Mouse (Mus musculus) ES-E14 (cell line): ENCODE results near the gene Cfap74.

Experiments used
- CHD2 ChIP-seq: IDR thresholded peaks from 2 replicates; pipeline ENCODE4 v1.6.1; 2014; ENCODE audit warnings: mild to moderate bottlenecking, low read depth, low read length, inconsistent platforms
- HCFC1 ChIP-seq: IDR thresholded peaks from 2 replicates; pipeline ENCODE4 v1.6.1; 2012; ENCODE audit warnings: low read length, inconsistent platforms, borderline replicate concordance; ENCODE audit not compliant: insufficient read depth
- MAFK ChIP-seq: IDR thresholded peaks from 2 replicates; pipeline ENCODE4 v1.6.1; 2014; ENCODE audit warnings: mild to moderate bottlenecking, low read depth, low read length, inconsistent platforms; ENCODE audit not compliant: insufficient read depth
- ZC3H11A ChIP-seq: IDR thresholded peaks from 2 replicates; pipeline ENCODE4 v1.6.1; 2012; ENCODE audit warnings: low read depth, mild to moderate bottlenecking, inconsistent platforms, low read length, borderline replicate concordance
- ZNF384 ChIP-seq: IDR thresholded peaks from 2 replicates; pipeline ENCODE4 v1.6.1; 2012; ENCODE audit warnings: low read depth, low read length, inconsistent platforms

DNA sequence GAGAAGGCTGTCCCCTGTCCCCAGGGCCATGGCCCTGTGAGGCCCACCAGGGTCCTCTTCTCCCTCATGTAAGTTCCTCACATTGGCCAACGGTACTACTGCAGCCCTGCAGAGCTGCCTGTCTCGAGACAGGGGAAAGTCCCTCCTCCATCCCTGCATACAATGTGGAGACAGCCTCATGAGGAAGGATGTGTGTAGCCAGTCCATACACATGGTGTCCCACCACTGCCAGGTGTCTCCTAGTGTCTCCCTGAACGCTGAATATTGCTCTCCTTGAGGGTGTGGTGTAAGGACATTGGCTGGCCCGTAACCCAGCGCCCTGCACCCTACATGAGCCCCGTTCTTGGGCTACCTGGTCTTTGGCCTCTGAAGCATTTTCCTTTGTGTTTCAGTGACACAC lies 17.3 kb downstream of the Cfap74 start:
- TF ChIP-seq MAFK (no peak), ZC3H11A (no peak), CHD2 (no peak), ZNF384 (no peak), HCFC1 (no peak)
